Mouse (Mus musculus): ENCODE results near the gene Zbtb2. TPM values are rescaled to one million over a fixed set of nuclear protein-coding genes. Genes with fewer than 3 reads are reported as not detected.
A peak's percentile ranks its signal among the peaks of the same experiment; 100 is the strongest.

Gene Zbtb2
- polyA plus RNA-seq, 1 experiment from 2014 or later = 11.7 TPM

GRCm38 (mm10) chr10:4425245-4425644 lies 37.3 kb upstream of the Zbtb2 start:
- no peak for ATAC-seq (ENCODE audit: insufficient read depth, low FRiP score)
- Histone ChIP-seq H3K36me3 (ENCODE audit: control insufficient read depth, insufficient read depth, low read length) (peaks cover 9% of the 10 kb centered on the region), H3K4me3 (replicated peaks; ENCODE audit: low read length) (no peak overlapping the region), H3K4me1 (ENCODE audit: control insufficient read depth, insufficient read depth, low read length) (no peaks in the 10 kb centered on the region), H3K9ac (ENCODE audit: low read length) (no peak overlapping the region), H3K27ac (ENCODE audit: low read length) (no peak overlapping the region), H3K9me3 (replicated peaks; ENCODE audit: control insufficient read depth, low read length) (no peaks in the 10 kb centered on the region), H3K4me2 (ENCODE audit: low read depth, low read length) (no peak overlapping the region), H3K27me3 (ENCODE audit: control insufficient read depth, insufficient read depth, low read length) (no peaks in the 10 kb centered on the region)
- 73% methylated on average over 8 of the region's 8 CpGs for WGBS

- Histone ChIP-seq H3K9me3 (replicated peaks; ENCODE audit: control insufficient read depth, low read length) (no peaks in the 10 kb centered on the region), H3K27me3 (ENCODE audit: control insufficient read depth, insufficient read depth, low read length) (no peaks in the 10 kb centered on the region), H3K4me1 (ENCODE audit: control insufficient read depth, insufficient read depth, low read length) (no peaks in the 10 kb centered on the region), H3K4me2 (ENCODE audit: low read depth, low read length) (no peak overlapping the region), H3K4me3 (replicated peaks; ENCODE audit: low read length) (no peak overlapping the region), H3K27ac (ENCODE audit: low read length) (no peak overlapping the region), H3K9ac (ENCODE audit: low read length) (no peak overlapping the region), H3K36me3 (ENCODE audit: control insufficient read depth, insufficient read depth, low read length) (0 out of 2 replicates have a peak, but pooled peaks cover 20% of the 10 kb centered on the region)
- WGBS = 84% methylated on average over 1 of the region's 1 CpGs
- no peak for ATAC-seq (ENCODE audit: insufficient read depth, low FRiP score)
Measured at GRCm38 (mm10) chr10:4407191-4407590, 19.3 kb upstream of the Zbtb2 start.

DNA sequence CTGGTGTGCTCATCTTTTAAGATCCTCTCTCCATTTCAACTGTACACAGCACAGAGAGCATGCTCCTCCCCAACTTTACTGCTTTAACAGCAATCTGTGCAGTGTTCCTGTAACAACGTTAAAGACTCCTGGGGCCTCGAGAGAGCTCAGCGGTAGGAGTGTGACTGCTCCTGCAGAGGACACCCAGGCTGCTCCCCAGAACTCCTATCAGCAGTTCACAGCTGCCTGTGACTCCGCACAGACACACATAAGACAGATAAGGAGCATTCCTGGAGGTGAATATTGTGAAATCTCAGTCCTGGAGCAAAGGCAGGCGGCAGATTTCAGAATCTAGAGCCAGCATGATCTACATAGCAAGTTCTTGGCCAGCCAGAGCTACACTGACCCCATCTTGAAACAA lies 17.6 kb upstream of the Zbtb2 start:
- Histone ChIP-seq H3K4me3 (replicated peaks; ENCODE audit: low read length) (no peak overlapping the region), H3K27ac (ENCODE audit: low read length) (no peak overlapping the region), H3K9ac (ENCODE audit: low read length) (no peak overlapping the region), H3K9me3 (replicated peaks; ENCODE audit: control insufficient read depth, low read length) (no peaks in the 10 kb centered on the region), H3K36me3 (ENCODE audit: control insufficient read depth, insufficient read depth, low read length) (0 out of 2 replicates have a peak, but pooled peaks cover 11% of the 10 kb centered on the region), H3K4me1 (ENCODE audit: control insufficient read depth, insufficient read depth, low read length) (no peaks in the 10 kb centered on the region), H3K27me3 (ENCODE audit: control insufficient read depth, insufficient read depth, low read length) (no peaks in the 10 kb centered on the region), H3K4me2 (ENCODE audit: low read depth, low read length) (no peak overlapping the region)
- ATAC-seq (ENCODE audit: insufficient read depth, low FRiP score) = no peak
- 84% methylated on average over 5 of the region's 5 CpGs for WGBS

- Histone ChIP-seq H3K4me3 (replicated peaks; ENCODE audit: low read length) (no peak overlapping the region), H3K36me3 (ENCODE audit: control insufficient read depth, insufficient read depth, low read length) (0 out of 2 replicates have a peak, but pooled peaks cover 8% of the 10 kb centered on the region), H3K27me3 (ENCODE audit: control insufficient read depth, insufficient read depth, low read length) (no peaks in the 10 kb centered on the region), H3K9me3 (replicated peaks; ENCODE audit: control insufficient read depth, low read length) (no peaks in the 10 kb centered on the region), H3K27ac (ENCODE audit: low read length) (no peak overlapping the region), H3K9ac (ENCODE audit: low read length) (no peak overlapping the region), H3K4me1 (ENCODE audit: control insufficient read depth, insufficient read depth, low read length) (no peaks in the 10 kb centered on the region), H3K4me2 (ENCODE audit: low read depth, low read length) (no peak overlapping the region)
- ATAC-seq (ENCODE audit: insufficient read depth, low FRiP score) = peak; percentile 37; the same call in 1 of the 2 replicates
- WGBS = 60% methylated on average over 5 of the region's 5 CpGs
Measured at GRCm38 (mm10) chr10:4404895-4405491, 17.1 kb upstream of the Zbtb2 start.

DNA sequence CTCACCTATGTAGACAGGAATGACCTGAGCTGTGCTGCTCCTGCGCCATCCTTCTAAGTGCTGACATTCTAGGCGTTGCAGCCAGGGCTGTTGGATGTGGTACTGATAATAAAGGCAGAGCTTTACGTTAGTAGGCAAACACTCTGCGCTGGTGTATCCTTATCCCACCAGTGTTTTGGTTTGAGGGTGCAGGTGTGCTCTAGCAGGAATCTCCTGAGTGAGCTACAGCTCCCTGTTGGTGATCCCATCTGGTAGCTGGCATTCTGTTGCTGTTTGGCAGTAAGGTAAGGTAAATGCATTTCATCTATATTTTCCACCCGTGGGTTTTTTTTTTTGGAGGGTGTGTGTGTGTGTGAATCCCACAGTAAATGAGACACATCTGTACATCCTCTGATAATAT lies 10.2 kb upstream of the Zbtb2 start:
- Histone ChIP-seq H3K27ac (ENCODE audit: low read length) (no peak overlapping the region), H3K4me2 (ENCODE audit: low read depth, low read length) (no peak overlapping the region), H3K9ac (ENCODE audit: low read length) (no peak overlapping the region), H3K27me3 (ENCODE audit: control insufficient read depth, insufficient read depth, low read length) (no peaks in the 10 kb centered on the region), H3K4me3 (replicated peaks; ENCODE audit: low read length) (no peak overlapping the region), H3K4me1 (ENCODE audit: control insufficient read depth, insufficient read depth, low read length) (peaks cover 4% of the 10 kb centered on the region; the same call in 1 of the 2 replicates), H3K9me3 (replicated peaks; ENCODE audit: control insufficient read depth, low read length) (no peaks in the 10 kb centered on the region), H3K36me3 (ENCODE audit: control insufficient read depth, insufficient read depth, low read length) (0 out of 2 replicates have a peak, but pooled peaks cover 8% of the 10 kb centered on the region)
- WGBS = 73% methylated on average over 5 of the region's 5 CpGs
- ATAC-seq (ENCODE audit: insufficient read depth, low FRiP score) = no peak

DNA sequence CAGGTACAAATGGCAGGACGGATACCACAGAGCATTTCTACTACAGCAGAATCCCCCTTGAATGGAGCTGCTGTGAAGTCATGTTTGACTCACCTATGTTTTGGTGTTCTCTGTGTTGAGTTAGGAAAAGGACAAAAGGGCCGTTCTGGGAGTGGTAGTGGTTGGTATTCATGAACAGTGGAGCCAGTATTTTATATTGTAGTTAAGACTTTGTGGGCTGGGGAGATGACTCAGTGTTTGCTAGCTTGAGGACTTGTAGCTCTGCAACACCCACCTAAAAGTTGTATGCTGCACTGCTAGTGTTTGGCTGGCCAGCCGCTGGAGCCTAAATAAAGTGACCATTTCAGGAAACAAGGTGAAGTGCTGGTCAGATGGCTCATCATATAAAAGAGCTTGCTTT lies 7.4 kb upstream of the Zbtb2 start:
- no peak overlapping the region for H3K9ac ChIP-seq (ENCODE audit: low read length)
- H3K4me2 ChIP-seq (ENCODE audit: low read depth, low read length) = no peak overlapping the region
- no peak overlapping the region for H3K4me3 ChIP-seq (replicated peaks; ENCODE audit: low read length)
- peak overlapping the region; percentile 36 for H3K27ac ChIP-seq (ENCODE audit: low read length)
- H3K9me3 ChIP-seq (replicated peaks; ENCODE audit: control insufficient read depth, low read length) = no peaks in the 10 kb centered on the region
- no peaks in the 10 kb centered on the region for H3K27me3 ChIP-seq (ENCODE audit: control insufficient read depth, insufficient read depth, low read length)
- WGBS = 71% methylated on average over 3 of the region's 3 CpGs
- H3K4me1 ChIP-seq (ENCODE audit: control insufficient read depth, insufficient read depth, low read length) = peaks cover 19% of the 10 kb centered on the region
- peak; percentile 51; the same call in 1 of the 2 replicates for ATAC-seq (ENCODE audit: insufficient read depth, low FRiP score)
- 0 out of 2 replicates have a peak, but pooled peaks cover 9% of the 10 kb centered on the region for H3K36me3 ChIP-seq (ENCODE audit: control insufficient read depth, insufficient read depth, low read length)

DNA sequence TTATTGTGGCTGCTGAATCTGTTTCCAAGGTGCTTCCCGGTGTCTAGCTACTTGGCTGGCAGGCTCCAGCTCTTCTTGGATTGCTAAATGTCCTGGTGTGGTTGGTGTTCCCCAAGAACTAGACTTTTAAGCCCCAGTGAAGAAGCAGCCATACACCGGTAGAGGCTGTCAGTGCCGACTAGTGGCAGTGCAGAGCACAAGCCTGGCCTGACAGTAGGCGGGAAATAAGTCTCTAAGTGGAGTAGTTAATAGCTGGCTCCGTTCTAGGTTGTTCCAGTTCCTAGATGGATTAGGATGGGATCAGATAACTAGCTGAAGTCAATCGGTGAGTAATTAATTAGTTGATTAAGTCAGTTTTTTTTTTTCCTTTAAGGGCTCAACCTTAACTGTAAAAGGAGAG lies 3.9 kb upstream of the Zbtb2 start:
- Histone ChIP-seq H3K4me1 (ENCODE audit: control insufficient read depth, insufficient read depth, low read length) (peaks cover 34% of the 10 kb centered on the region), H3K4me2 (ENCODE audit: low read depth, low read length) (no peak overlapping the region), H3K27me3 (ENCODE audit: control insufficient read depth, insufficient read depth, low read length) (no peaks in the 10 kb centered on the region), H3K36me3 (ENCODE audit: control insufficient read depth, insufficient read depth, low read length) (0 out of 2 replicates have a peak, but pooled peaks cover 8% of the 10 kb centered on the region), H3K4me3 (replicated peaks; ENCODE audit: low read length) (no peak overlapping the region), H3K27ac (ENCODE audit: low read length) (no peak overlapping the region), H3K9ac (ENCODE audit: low read length) (no peak overlapping the region), H3K9me3 (replicated peaks; ENCODE audit: control insufficient read depth, low read length) (no peaks in the 10 kb centered on the region)
- no peak for ATAC-seq (ENCODE audit: insufficient read depth, low FRiP score)
- 35% methylated on average over 6 of the region's 6 CpGs for WGBS

DNA sequence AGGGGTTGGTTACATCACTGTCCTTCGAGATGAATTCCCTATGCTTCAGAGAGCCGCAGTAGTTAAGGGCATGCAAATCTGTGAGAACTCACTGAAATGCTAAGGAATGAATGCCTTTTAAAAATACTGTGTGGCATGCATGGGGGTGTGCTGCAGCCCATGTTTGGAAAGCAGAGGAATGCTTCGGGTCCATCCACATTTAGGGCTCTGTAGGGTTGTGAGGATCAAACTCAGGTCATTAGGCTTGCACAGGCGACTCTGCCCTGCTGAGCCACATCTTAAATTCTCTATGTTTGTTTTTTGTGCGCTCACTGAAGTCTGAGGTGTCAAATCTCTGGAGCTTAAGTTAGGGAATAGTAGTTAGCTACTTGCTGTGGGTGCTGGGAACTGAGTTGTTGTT lies 3.2 kb upstream of the Zbtb2 start:
- no peak overlapping the region for H3K4me2 ChIP-seq (ENCODE audit: low read depth, low read length)
- H3K27ac ChIP-seq (ENCODE audit: low read length) = no peak overlapping the region
- H3K9me3 ChIP-seq (replicated peaks; ENCODE audit: control insufficient read depth, low read length) = no peaks in the 10 kb centered on the region
- H3K27me3 ChIP-seq (ENCODE audit: control insufficient read depth, insufficient read depth, low read length) = no peaks in the 10 kb centered on the region
- peaks cover 34% of the 10 kb centered on the region for H3K4me1 ChIP-seq (ENCODE audit: control insufficient read depth, insufficient read depth, low read length)
- no peak overlapping the region; the same call in 1 of the 2 replicates for H3K9ac ChIP-seq (ENCODE audit: low read length)
- WGBS = 53% methylated on average over 5 of the region's 5 CpGs
- H3K4me3 ChIP-seq (replicated peaks; ENCODE audit: low read length) = no peak overlapping the region
- ATAC-seq (ENCODE audit: insufficient read depth, low FRiP score) = no peak
- 0 out of 2 replicates have a peak, but pooled peaks cover 5% of the 10 kb centered on the region for H3K36me3 ChIP-seq (ENCODE audit: control insufficient read depth, insufficient read depth, low read length)

DNA sequence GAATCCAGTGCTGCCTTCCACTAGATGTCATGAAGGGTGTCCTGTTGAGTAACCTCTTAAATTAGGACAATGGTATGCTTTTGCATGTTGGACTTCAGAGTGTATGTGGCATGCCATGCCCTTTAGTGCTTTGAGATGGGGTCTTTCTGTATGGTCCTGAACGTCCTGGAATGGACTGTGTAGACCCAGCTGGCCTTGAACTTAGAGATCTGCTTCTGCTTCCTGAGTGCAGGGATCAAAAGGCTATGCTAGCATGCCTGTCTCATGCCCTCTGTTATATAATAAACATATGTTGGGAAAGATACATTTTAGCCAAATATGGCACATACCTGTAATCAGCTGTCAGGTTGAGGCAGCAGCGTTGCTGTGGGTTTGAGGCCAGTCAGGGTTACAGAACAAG lies 2.6 kb upstream of the Zbtb2 start:
- ATAC-seq (ENCODE audit: insufficient read depth, low FRiP score) = no peak
- Histone ChIP-seq H3K9ac (ENCODE audit: low read length) (no peak overlapping the region), H3K27ac (ENCODE audit: low read length) (no peak overlapping the region), H3K36me3 (ENCODE audit: control insufficient read depth, insufficient read depth, low read length) (0 out of 2 replicates have a peak, but pooled peaks cover 5% of the 10 kb centered on the region), H3K4me1 (ENCODE audit: control insufficient read depth, insufficient read depth, low read length) (peaks cover 32% of the 10 kb centered on the region), H3K27me3 (ENCODE audit: control insufficient read depth, insufficient read depth, low read length) (no peaks in the 10 kb centered on the region), H3K4me2 (ENCODE audit: low read depth, low read length) (peak overlapping the region; percentile 9; the same call in 1 of the 2 replicates), H3K4me3 (replicated peaks; ENCODE audit: low read length) (no peak overlapping the region), H3K9me3 (replicated peaks; ENCODE audit: control insufficient read depth, low read length) (no peaks in the 10 kb centered on the region)
- 47% methylated on average over 2 of the region's 2 CpGs for WGBS
